Mouse (Mus musculus) stomach, postnatal 0 days (tissue): ENCODE measurements around the gene Gm11492.

ENCODE experiments used
- CTCF ChIP-seq: IDR thresholded peaks from 2 replicates; pipeline ENCODE4 v1.5.1; 2016; ENCODE audit warnings: antibody characterized with exemption, low read depth, mild to moderate bottlenecking, moderate library complexity
- EP300 ChIP-seq: optimal IDR thresholded peaks from 2 replicates; pipeline ENCODE3; 2016; ENCODE audit warnings: antibody characterized with exemption

DNA sequence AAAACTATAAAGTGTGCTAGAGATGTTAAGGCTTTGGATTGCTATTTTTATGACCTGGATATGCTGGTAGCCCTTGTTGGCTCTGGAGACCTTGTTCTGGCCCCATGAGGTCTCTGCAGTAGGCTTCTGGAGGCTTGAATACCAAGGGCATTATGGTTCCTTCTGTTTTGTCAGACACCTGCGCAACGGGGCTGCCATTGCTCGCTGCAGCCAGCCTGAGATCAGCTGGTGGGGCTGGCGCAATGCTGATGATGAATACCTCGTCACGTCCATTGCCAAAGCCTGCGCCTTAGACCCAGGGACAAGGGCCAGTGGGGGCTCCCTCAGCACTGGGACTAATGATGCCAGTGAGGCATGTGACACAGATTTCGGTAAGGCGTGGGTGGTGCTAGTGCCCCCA is 35.8 kb downstream of the Gm11492 start:
- TF ChIP-seq CTCF: no peak
- no peak for TF ChIP-seq EP300
